Mouse (Mus musculus): ENCODE measurements at regions not wholly inside any gene's neighbourhood (a gene's known extent, or its start where the extent isn't known, plus 50 kb on each side); places are given as distances from the start of the nearest gene placed in this dataset.
A peak's percentile ranks its signal among the peaks of the same experiment; 100 is the strongest.

GRCm38 (mm10) chr14:64511300-64511699 lies 407.2 kb downstream of the Prss52 start:
- no peak for DNase-seq (ENCODE audit: low spot score in 2 of 2)

- DNase-seq (ENCODE audit: low spot score in 2 of 2) = no peak
Observed at GRCm38 (mm10) chr14:64512726-64513125, 408.6 kb downstream of the Prss52 start.

GRCm38 (mm10) chr14:64517584-64518195 lies 413.6 kb downstream of the Prss52 start:
- DNase-seq (ENCODE audit: low spot score in 2 of 2) = no peak

- DNase-seq (ENCODE audit: low spot score in 2 of 2) = peak in 1 of 2 experiments; percentile 11
Observed at GRCm38 (mm10) chr14:64524641-64525040, 420.6 kb downstream of the Prss52 start.

GRCm38 (mm10) chr14:64525302-64526078 lies 421.4 kb downstream of the Prss52 start:
- DNase-seq (ENCODE audit: low spot score in 2 of 2) = no peak

- DNase-seq (ENCODE audit: low spot score in 2 of 2) = no peak
Observed at GRCm38 (mm10) chr14:64530541-64530940, 426.5 kb downstream of the Prss52 start.

- no peak for DNase-seq (ENCODE audit: low spot score in 2 of 2)
Observed at GRCm38 (mm10) chr14:64531221-64531949, 427.3 kb downstream of the Prss52 start.

GRCm38 (mm10) chr14:64532351-64532750 lies 428.3 kb downstream of the Prss52 start:
- DNase-seq (ENCODE audit: low spot score in 2 of 2) = no peak

- peak in 1 of 2 experiments; percentile 45 for DNase-seq (ENCODE audit: low spot score in 2 of 2)
Observed at GRCm38 (mm10) chr14:64533591-64534151, 429.6 kb downstream of the Prss52 start.

- no peak for DNase-seq (ENCODE audit: low spot score in 2 of 2)
Observed at GRCm38 (mm10) chr14:64534194-64534593, 430.1 kb downstream of the Prss52 start.

- DNase-seq (ENCODE audit: low spot score in 2 of 2) = no peak
Observed at GRCm38 (mm10) chr14:64539436-64539835, 435.4 kb downstream of the Prss52 start.

- DNase-seq (ENCODE audit: low spot score in 2 of 2) = no peak
Observed at GRCm38 (mm10) chr14:64545056-64545455, 441.0 kb downstream of the Prss52 start.

- DNase-seq (ENCODE audit: low spot score in 2 of 2) = no peak
Observed at GRCm38 (mm10) chr14:64546787-64547186, 442.7 kb downstream of the Prss52 start.

- peak in 1 of 2 experiments; percentile 39 for DNase-seq (ENCODE audit: low spot score in 2 of 2)
Observed at GRCm38 (mm10) chr14:64552951-64553350, 448.9 kb downstream of the Prss52 start.

- no peak for DNase-seq (ENCODE audit: low spot score in 2 of 2)
Observed at GRCm38 (mm10) chr14:64556042-64556441, 452.0 kb downstream of the Prss52 start.

GRCm38 (mm10) chr14:64557453-64557852 lies 453.4 kb downstream of the Prss52 start:
- DNase-seq (ENCODE audit: low spot score in 2 of 2) = no peak

- no peak for DNase-seq (ENCODE audit: low spot score in 2 of 2)
Observed at GRCm38 (mm10) chr14:64568689-64569088, 464.6 kb downstream of the Prss52 start.

GRCm38 (mm10) chr14:64570951-64571350 lies 466.9 kb downstream of the Prss52 start:
- DNase-seq (ENCODE audit: low spot score in 2 of 2) = peak in 1 of 2 experiments; percentile 67

- DNase-seq (ENCODE audit: low spot score in 2 of 2) = no peak
Observed at GRCm38 (mm10) chr14:64572756-64573155, 468.7 kb downstream of the Prss52 start.

- DNase-seq (ENCODE audit: low spot score in 2 of 2) = no peak
Observed at GRCm38 (mm10) chr14:64573773-64574172, 469.7 kb downstream of the Prss52 start.

- no peak for DNase-seq (ENCODE audit: low spot score in 2 of 2)
Observed at GRCm38 (mm10) chr14:64574277-64574676, 470.2 kb downstream of the Prss52 start.

- no peak for DNase-seq (ENCODE audit: low spot score in 2 of 2)
Observed at GRCm38 (mm10) chr14:64574773-64575172, 470.7 kb downstream of the Prss52 start.

Measured in cerebellum, postnatal 4 days (tissue).